Mouse (Mus musculus) regulatory T cell (primary cell): ENCODE measurements around the gene Gphb5.
"Not testable (repeated sequence)": the region's sequence is repeated elsewhere in the genome, so short reads cannot be mapped to it uniquely, and the experiment has no call there.

Source experiments
- in situ Hi-C: fragments of 300-600 bp; cut with MboI, MseI; formaldehyde crosslinking; loops from one replicate; pipeline ENCODE4 v1.15.1; 2025; ENCODE audit warnings: high pct_unique_total_duplicates

The Gphb5 gene

DNA sequence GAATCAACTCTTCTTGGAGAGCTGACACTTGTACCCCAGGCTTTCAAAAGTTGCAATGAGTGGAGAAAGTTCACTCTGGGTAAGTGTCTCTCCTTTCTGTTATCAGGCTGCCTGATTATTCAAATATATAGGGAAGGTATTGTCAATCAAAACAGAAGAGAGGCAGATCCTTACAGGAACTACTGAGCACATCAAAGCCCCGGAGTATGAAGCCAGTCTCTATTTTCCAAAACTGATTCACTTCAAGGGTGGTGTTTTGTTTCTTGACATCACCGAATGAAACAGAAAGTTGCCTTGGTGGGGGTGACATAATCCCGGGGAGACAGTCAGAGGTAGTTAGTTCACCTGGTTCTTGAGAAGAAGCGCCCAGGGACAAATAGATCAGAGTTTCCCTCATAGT is at the start of gene Gphb5:
Gphb5 (minus strand) TSS at position 101 of the 400 bp plus-strand sequence.
- in situ Hi-C loops: no loop called here

DNA sequence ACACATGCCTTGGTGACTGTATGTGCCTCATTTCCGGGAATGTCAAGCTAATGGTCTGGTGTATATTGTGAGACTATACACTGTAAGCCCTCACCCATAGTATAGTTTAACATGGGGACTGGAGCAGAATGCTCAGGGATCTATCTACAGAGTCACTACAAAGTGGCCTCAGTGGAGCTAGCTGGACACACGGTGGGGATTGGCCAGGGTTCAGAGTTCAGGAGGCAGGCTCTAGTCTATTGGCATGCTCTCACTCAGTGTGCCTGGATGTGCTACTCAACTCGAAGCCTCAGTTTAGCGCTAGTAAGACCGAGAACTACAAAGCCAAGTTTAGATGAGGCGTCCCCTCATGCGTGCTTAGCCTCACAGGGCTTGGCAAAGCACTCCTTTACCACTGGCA is 49.6 kb upstream of the Gphb5 start:
- in situ Hi-C loops: loop anchor here (5.0 to 25.0 kb wide), 3 partner anchors 91 to 296 kb away; no protein-coding TSS in a partner anchor

GRCm38 (mm10) chr12:75464016-75464769 is 47.6 kb upstream of the Gphb5 start:
- in situ Hi-C loops: loop anchor here (25.0 kb wide), 1 partner anchor 298 kb away; no protein-coding TSS in a partner anchor

DNA sequence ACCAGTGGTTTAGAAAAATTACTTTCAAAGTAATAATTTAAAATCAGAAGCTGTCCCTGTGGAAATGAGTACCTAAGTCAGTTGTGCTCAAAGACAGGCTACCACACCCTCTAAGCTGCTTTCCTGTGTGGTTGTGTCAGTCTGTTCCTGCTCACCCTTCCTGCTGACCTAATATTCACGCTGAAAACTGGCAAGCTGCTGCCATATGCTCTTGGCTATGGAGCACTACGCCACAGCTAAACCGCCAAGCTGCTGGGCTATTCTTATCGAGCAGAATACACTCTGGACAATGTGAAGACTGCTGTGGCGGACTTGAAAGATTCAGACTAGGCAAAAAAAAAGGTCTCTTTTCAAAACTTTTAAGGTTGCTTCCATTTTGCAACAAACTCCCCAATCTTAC is 44.0 kb upstream of the Gphb5 start:
- in situ Hi-C loops: loop anchor here (25.0 kb wide), 1 partner anchor 302 kb away; no protein-coding TSS in a partner anchor

- in situ Hi-C loops: loop anchor here (25.0 kb wide), 1 partner anchor 303 kb away; no protein-coding TSS in a partner anchor
Observed at GRCm38 (mm10) chr12:75459656-75460055, 43.1 kb upstream of the Gphb5 start.

GRCm38 (mm10) chr12:75453441-75453840 is 36.9 kb upstream of the Gphb5 start:
- in situ Hi-C loops: loop anchor here (25.0 kb wide), 1 partner anchor 309 kb away; no protein-coding TSS in a partner anchor

GRCm38 (mm10) chr12:75453027-75453426 is 36.4 kb upstream of the Gphb5 start:
- in situ Hi-C loops: loop anchor here (25.0 kb wide), 1 partner anchor 309 kb away; no protein-coding TSS in a partner anchor

DNA sequence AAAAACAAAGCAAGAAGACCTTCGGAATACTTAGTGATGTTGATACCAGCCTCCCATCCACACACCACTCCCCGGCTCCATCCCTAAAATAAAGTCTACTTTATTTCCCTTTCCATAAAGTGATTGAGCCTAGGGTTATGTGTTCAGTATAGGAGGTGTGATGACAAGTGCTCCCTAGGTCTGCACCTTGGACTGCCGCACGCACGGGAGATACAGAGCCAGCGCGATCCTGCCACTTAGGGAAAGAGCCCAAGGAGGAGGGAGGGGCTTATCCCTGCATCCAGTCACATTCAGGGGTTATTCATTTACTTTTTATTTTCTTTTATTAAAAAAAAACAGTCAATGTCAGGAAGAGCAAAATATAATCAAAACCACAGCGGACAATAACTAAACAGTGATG is 34.0 kb upstream of the Gphb5 start:
- in situ Hi-C loops: loop anchor here (25.0 kb wide), 1 partner anchor 312 kb away; no protein-coding TSS in a partner anchor

DNA sequence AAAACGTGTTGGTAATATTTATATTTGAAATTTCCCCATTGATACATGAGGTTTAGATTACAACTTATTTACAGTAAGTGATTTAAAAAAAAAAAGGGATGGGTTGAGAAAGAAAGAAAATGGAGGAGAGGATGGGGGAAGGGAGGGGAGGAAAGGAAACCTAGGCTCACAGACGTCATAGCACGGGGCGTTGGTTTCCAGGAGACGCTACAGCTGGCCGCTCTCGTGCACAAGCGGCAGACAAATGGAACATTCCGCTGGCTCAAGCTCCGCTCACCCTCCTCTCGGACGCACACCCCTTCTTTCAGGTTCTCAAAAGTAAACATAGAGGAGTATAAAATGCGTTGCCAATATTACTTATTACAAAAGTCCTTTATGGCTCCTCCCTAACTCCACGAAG is 33.4 kb upstream of the Gphb5 start:
- in situ Hi-C loops: loop anchor here (25.0 kb wide), 1 partner anchor 312 kb away; no protein-coding TSS in a partner anchor

DNA sequence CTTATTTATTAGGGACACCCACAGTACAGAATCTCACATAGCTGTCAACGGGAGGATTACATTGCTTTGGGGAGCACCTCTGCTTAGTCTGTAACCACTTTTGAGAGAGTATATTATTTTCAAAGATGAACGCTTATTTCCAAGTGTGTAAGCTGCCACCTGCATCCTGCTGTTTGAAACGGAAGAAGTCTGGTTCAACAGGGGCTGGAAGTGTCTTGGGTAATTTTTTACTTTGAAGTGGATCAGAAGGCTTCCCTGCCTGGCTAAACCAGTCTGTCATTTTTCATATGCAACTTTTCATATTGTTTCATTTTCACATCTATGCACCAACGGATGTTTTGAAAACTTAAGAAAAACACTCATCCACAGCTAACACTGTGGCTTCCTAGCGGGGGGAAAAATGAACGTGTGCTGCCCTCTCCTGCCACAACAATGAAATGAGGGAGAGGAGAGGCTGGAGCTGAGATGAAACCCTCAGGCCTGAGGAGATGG is 32.9 kb upstream of the Gphb5 start:
- in situ Hi-C loops: no loop called here

GRCm38 (mm10) chr12:75448921-75449320 is 32.3 kb upstream of the Gphb5 start:
- in situ Hi-C loops: no loop called here

- in situ Hi-C loops: no loop called here
Observed at GRCm38 (mm10) chr12:75446245-75446644, 29.7 kb upstream of the Gphb5 start.

GRCm38 (mm10) chr12:75432400-75432799 is 15.8 kb upstream of the Gphb5 start:
- in situ Hi-C loops: not testable (repeated sequence)

GRCm38 (mm10) chr12:75429685-75430396 is 13.3 kb upstream of the Gphb5 start:
- in situ Hi-C loops: no loop called here

- in situ Hi-C loops: no loop called here
Observed at GRCm38 (mm10) chr12:75428719-75429118, 12.1 kb upstream of the Gphb5 start.

DNA sequence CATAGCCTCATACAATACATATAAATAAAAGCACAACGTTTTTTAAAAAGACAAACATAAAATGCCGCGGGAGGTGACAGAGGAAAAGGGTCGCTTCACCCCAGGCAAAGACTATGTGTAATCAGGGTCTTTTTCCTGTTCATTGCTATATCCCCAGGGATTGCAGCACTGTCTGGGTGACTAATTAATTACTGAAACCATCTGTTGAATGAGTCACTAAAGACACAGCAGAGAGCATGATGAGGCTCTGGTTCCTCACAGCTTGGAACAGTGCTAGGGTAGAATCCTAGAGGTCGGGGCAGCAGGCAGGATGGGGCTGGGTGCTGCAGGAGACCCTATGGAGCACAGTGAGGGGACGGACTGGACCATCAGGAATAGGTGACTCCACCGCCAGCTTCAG is 9.3 kb upstream of the Gphb5 start:
- in situ Hi-C loops: no loop called here

- in situ Hi-C loops: no loop called here
Observed at GRCm38 (mm10) chr12:75424817-75425216, 8.2 kb upstream of the Gphb5 start.

GRCm38 (mm10) chr12:75424359-75424758 is 7.8 kb upstream of the Gphb5 start:
- in situ Hi-C loops: no loop called here

DNA sequence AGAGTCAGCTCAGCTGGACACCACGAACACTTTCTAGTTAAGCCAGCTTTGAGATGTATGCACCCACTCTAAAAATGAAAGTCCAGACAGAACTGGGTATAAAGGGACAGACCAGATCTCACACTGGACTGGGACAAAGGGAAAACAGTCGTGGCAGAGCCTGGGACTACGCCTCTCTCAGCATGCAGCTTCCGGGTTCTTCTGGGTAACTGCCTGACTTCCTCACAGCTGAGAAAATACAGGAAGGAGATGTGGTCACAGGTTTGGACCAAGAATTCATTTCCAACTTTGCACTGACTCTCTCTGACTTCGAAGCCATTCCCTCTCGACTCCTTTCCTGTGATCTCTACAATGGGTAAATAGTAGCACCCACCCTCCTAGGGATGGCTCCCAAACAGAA is 1.6 kb downstream of the Gphb5 start:
- in situ Hi-C loops: no loop called here

DNA sequence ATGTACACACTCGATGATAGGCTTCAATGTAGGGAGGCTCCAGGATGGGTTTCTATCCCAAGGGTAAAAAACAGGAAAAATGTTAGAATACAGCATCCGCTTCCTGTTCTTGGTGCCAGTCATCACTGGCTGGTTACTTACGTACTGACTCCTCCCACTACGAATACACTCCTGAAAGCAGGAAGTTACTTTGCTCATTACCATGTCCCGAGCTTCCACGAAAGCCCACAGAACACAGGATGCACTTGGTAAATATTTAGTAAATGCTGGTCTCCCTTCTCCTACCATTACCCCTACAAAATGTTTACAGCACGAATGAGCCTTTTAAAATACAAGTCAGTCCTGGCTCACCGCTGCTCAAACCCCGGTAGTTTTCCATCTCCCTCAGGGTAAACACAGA is 3.6 kb downstream of the Gphb5 start:
- in situ Hi-C loops: no loop called here

GRCm38 (mm10) chr12:75397077-75397476 is 19.5 kb downstream of the Gphb5 start:
- in situ Hi-C loops: loop anchor here (5.0 kb wide), 1 partner anchor 1050 kb away; no protein-coding TSS in a partner anchor

GRCm38 (mm10) chr12:75396616-75397015 is 20.0 kb downstream of the Gphb5 start:
- in situ Hi-C loops: loop anchor here (5.0 kb wide), 1 partner anchor 1049 kb away; no protein-coding TSS in a partner anchor
